Mouse (Mus musculus): ENCODE data around the gene Casc4.

The Casc4 gene

DNA sequence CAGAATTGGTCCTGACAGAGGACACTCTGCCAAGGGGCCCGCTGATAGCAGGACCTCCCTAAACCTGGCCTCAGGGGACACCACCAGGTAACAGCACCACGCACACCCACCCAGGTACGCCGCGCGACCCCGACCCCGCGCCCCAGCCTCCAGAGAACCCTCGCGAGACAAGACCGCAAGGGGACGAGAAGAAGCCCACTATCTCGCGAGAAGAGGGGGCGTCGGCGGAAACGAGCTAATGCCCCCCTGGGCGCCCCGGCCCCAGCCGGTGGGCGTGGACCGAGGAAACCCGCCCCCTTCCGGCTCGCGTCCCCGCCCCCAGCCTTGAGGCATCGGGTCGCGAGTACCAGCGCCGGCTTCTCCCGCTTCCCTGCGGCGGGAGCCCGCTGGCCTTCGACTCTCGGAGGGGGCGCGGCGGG, at the start of gene Casc4:
TSS of gene Casc4 (plus strand) at position 339 of the 419 bp plus-strand sequence.
- peak; percentile 93 for DNase-seq

- DNase-seq: no peak
Observed at GRCm38 (mm10) chr2:121821787-121822186, 45.0 kb upstream of the Casc4 start.

DNA sequence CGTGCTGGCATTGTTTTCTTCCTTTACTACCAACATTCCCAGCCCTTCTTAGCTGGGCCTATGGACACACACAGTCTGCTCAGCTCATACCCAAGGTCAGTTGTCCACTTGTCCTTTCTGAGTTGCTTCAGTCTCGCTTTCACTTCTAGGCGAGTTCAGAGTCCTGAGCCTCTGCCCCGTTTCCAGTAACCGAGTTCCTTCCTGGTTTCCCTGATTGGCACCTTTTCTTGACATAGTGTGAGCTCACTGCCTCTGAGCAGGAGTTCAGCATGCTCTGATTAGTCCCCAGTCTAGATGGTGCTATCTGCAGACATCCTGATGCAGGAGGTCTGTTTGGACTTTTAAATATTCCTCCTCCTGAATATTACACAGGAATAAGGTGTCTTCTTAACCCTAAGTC, 42.1 kb upstream of the Casc4 start:
- no peak for DNase-seq

DNA sequence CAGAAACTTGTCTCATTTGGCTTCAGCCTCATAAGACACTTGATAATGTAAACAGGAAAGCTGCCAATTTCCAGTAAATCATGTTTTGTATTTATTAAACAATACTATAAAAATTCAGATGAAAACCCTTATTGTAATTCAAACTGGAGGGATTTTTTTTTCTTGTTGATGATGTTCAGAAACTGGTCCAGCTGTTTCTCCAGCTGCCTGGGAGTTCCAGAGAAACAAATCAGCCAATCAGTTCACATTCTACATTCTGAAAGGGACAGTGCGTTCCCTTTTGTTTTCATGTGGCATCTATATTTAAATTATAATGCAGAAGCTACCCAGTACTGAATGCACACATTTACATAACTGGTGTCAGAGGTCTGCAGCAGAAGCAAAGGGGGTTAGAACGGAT, 40.6 kb upstream of the Casc4 start:
- no peak for DNase-seq

GRCm38 (mm10) chr2:121828411-121828810, 38.4 kb upstream of the Casc4 start:
- DNase-seq: no peak

DNA sequence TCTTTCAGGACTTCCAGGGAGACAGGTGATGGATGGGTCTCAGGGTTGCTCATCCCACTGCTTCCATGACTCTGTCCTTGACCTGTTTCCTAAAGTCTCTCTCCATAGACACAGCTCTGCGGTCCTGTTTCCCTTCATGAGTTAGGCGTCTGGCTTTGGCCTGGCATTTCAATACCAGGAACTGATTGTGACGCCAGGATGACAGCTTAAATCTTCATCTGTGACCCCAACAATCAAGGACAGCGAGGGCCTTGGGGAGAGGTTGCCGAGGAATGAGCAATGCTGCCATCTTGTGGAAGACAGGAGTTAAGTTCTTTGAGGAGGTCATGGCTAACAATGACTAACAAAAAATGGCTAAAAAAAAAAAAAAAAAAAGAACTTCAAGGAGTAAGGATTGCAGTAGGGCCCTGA, 34.3 kb upstream of the Casc4 start:
- peak; percentile 41 to 44 for DNase-seq

DNA sequence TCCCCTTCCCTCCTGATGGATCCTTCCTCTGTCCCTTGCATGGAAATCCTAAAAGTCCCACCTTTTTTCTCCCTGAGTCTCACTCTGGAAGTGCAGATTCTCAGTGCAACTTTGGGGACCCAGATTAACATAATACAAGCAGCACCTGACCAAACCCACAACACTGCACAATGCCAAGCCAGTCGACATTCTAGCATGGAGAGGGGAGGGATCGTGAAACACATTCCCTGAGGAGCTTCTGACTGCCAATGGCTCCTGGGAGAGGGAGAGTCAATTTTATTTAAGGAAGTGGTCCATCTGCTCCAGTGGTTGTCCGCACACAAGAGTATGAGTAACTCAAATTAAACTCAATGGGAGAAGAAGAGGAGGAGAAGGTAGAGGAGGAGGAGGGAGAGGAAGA, 31.8 kb upstream of the Casc4 start:
- DNase-seq: no peak

- no peak for DNase-seq
Observed at GRCm38 (mm10) chr2:121841453-121841852, 25.3 kb upstream of the Casc4 start.

- no peak for DNase-seq
Observed at GRCm38 (mm10) chr2:121842249-121842648, 24.5 kb upstream of the Casc4 start.

DNA sequence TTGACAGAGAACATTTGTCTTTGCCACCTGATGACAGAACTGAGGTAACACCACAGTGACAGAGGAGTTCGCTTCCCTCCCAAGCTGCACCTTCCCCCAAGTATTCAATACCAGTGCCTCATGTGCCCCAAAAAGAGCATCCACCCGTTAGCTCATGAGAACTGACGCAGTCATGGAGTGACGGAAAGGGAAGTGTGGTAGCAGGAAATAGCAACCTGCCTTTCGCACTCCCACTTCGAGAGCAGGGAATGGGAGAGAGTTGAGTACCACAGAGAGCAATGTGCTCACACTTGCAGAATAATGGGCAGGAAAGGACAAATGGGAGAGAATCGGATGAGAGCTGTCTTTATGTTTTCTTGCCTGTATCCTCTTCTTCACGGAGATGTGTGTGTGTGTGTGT, 20.7 kb upstream of the Casc4 start:
- DNase-seq: no peak

DNA sequence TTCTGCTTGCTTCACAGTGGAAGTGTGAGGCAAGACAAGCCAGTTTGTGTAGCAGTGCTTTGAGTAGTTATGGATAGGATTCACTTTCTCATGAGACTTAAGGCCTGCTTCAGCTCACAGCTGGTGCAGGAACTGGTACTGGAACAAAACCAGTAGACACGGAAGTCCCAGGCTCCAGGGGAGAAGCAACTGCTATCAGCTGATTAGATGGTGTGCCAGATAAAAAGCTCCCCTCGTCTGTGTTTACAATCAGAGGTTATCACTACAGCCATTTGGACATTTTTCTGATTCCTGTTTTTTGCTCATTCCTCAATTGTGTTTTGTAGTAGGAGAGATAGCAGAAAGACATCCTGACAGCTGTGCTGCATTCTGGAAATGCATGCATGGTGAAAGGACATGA, 14.7 kb upstream of the Casc4 start:
- DNase-seq: no peak

DNA sequence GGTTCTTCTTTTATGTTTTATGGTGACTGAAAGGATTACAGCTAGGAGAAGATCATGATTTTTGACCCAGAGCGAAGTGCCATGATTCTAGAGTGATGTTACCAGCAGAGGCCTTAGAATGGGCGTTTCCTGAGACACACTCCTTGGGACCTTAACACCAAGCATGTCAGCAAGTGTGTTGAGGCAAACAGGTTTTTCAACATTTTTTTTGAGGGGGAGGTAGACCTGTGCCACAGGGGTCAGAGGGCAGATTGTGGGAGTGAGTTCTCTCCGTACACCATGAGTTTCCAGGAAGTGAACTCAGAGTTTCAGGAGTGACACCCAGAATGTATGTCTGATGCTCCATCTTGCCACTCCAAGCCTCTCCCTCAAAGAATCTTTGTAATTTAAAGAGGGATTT, 12.8 kb upstream of the Casc4 start:
- no peak for DNase-seq

- no peak for DNase-seq
Observed at GRCm38 (mm10) chr2:121859380-121859980, 7.3 kb upstream of the Casc4 start.

DNA sequence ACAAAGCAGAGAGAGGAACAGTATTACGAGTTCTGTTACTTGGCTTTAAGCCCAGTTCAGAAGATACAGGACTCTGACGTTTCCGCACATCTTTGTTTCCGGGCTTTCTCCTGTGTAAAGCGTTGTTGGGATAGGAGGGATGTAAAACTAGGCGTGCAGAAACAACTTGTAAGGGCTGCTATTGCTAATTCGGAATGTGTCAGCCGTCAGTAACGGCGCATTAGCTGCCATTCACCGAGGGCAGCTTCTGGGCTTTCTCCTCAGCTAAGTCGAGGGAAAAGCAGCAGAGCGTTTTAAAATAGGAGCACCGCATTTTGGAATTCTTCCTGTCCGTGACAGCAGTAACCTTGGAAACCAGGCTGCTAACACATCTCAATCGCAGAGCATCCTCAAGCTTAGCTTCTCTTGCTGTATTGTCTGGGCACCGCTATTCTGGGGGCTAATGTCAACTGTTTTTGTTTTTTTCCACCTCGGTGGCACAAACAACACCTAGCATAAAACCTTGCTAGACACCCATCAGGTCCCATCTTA, 634 bp upstream of the Casc4 start:
- DNase-seq: peak in 1 of 2 experiments; percentile 20

GRCm38 (mm10) chr2:121867051-121867928, 520 bp downstream of the Casc4 start:
- DNase-seq: peak; percentile 14 to 41

GRCm38 (mm10) chr2:121879506-121879905, 12.7 kb downstream of the Casc4 start:
- DNase-seq: no peak

DNA sequence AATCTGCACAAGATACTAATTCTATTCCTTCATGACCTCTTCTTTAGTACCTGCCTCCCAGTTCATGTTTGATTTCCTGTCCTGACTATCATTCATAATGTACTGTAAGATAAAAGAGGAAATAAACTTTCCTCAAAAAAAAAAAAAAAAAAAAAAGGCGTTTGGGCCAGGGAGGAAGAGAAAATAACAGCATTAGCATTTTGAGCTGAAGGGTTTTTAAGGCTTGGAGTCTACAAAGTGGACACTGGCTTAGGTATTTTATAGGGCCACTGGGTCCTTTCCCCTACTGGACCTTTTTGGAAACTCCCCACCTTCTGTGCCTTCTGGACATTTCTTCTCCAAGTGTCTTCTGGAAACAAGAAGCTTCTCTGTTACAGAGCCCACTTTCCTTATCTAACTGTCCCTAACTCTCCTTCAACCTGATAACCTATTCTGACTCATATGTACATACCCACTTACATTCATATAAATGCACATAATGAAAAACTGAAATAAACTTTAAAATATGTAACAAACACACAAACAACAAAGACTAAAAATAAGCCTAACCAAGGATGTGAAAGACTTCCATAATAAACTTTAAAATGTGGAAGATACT, 18.8 kb downstream of the Casc4 start:
- no peak for DNase-seq

GRCm38 (mm10) chr2:121886406-121886805, 19.6 kb downstream of the Casc4 start:
- DNase-seq: no peak

- no peak for DNase-seq
Observed at GRCm38 (mm10) chr2:121888720-121889497, 22.1 kb downstream of the Casc4 start.

DNA sequence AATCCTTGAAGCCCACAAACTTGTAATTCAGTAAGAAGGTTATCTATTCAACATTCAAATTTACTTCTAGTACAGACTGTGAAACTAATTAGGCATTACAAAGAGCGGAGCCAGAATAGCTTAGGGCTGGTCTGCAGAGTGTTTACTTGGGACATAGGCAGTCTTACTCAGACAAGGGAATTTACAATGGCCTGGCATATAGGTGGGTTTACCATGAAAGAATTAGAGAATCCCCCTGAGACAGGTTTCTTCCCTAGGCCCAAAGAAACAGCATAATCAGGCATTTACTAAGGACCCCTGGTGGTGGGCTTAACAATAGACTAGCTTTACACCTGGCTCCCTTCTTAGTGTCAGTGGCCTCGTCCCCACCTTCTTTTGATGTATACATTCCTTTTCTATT, 28.5 kb downstream of the Casc4 start:
- DNase-seq: no peak

- DNase-seq: no peak
Observed at GRCm38 (mm10) chr2:121896825-121897224, 30.1 kb downstream of the Casc4 start.

GRCm38 (mm10) chr2:121909975-121910374, 43.2 kb downstream of the Casc4 start:
- no peak for DNase-seq

Measured in B cell, adult 2 months (primary cell).